Mouse (Mus musculus) midbrain, embryonic 14.5 days (tissue): ENCODE data around the gene Mindy2. TPM values are rescaled to one million over a fixed set of nuclear protein-coding genes. Genes with fewer than 3 reads are reported as not detected.

ENCODE experiments used
- ATAC-seq: fragments of 200-750 bp; cut with Nextera tagmentation; 2 replicates; pipeline ENCODE4 v1.8.0; 2017; ENCODE audit warnings: moderate number of reproducible peaks, moderate library complexity; ENCODE audit not compliant: low FRiP score, low TSS enrichment
- DNase-seq: peaks from one replicate; pipeline ENCODE4 v3.0.0-alpha.2; 2015
- H3K27ac ChIP-seq: fragments of 300-500 bp; sonication (generic); replicated peaks from 2 replicates; pipeline ENCODE4 v1.5.1; 2014; ENCODE audit warnings: mild to moderate bottlenecking, low read depth, low read length, moderate library complexity
- H3K27me3 ChIP-seq: fragments of 300-500 bp; sonication (generic); 2 replicates; pipeline ENCODE4 v1.6.1; 2014; ENCODE audit warnings: low read length, control low read depth, mixed read lengths; ENCODE audit not compliant: control insufficient read depth, insufficient read depth
- H3K36me3 ChIP-seq: fragments of 300-500 bp; sonication (generic); 2 replicates; pipeline ENCODE4 v1.6.1; 2014; ENCODE audit warnings: low read length, control low read depth; ENCODE audit not compliant: control insufficient read depth, insufficient read depth
- H3K4me1 ChIP-seq: fragments of 300-500 bp; sonication (generic); 2 replicates; pipeline ENCODE4 v1.6.1; 2014; ENCODE audit warnings: mild to moderate bottlenecking, antibody characterized with exemption, low read length, control low read depth; ENCODE audit not compliant: control insufficient read depth, insufficient read depth
- H3K4me2 ChIP-seq: fragments of 300-500 bp; sonication (generic); 2 replicates; pipeline ENCODE4 v1.6.1; 2014; ENCODE audit warnings: mild to moderate bottlenecking, low read length, moderate library complexity
- H3K4me3 ChIP-seq: fragments of 300-500 bp; sonication (generic); replicated peaks from 2 replicates; pipeline ENCODE4 v1.5.1; 2014; ENCODE audit warnings: low read depth, low read length
- H3K9ac ChIP-seq: fragments of 300-500 bp; sonication (generic); replicated peaks from 2 replicates; pipeline ENCODE4 v1.6.1; 2014; ENCODE audit warnings: mild to moderate bottlenecking, low read length, moderate library complexity
- H3K9me3 ChIP-seq: fragments of 300-500 bp; sonication (generic); 2 replicates; pipeline ENCODE4 v1.6.1; 2016; ENCODE audit warnings: low read length, control low read depth, mixed read lengths; ENCODE audit not compliant: control insufficient read depth
- WGBS: fragments of 180-500 bp; shearing (Covaris S2); extraction: QIAGEN DNeasy Blood & Tissue Kit; methylation state at CpG from one replicate; pipeline ENCODE4 v1.1.7; 2014; 5-methylcytosine and 5-hydroxymethylcytosine counted together
- polyA plus RNA-seq: library from polyadenylated mRNA; unstranded; fragments of >200 nt; fragmentation: Nextera tagmentation; extraction: Ambion mirVana; gene quantifications from 2 replicates; pipeline ENCODE4 v1.2.1, GENCODE M21; 2014

Mindy2 gene
- polyA plus RNA-seq, 1 experiment from 2014 or later, result 23.0 TPM

DNA sequence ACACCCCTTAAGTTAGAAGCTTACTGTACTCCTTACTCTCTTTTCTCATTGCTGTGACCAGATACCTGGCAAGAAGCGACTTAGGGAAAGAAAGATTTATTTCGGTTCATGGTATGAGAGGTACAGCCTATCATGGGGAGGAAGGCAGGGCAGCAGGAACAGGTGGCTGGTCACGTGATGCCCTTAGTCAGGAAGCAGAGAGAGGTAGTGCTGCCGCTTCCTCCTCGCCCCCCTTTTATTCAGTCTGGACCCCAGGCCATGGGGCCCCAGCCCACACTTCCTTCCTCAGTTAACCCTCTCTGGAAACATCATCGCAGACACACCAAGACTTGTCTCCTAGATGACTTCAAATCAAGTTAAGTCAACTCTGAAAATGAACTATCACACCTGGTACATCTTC is 14.3 kb upstream of the Mindy2 start:
- Histone ChIP-seq H3K4me2 (no peak overlapping the region), H3K4me3 (no peak overlapping the region), H3K36me3 (no peaks in the 10 kb centered on the region), H3K9me3 (no peaks in the 10 kb centered on the region), H3K27me3 (no peaks in the 10 kb centered on the region), H3K27ac (no peak overlapping the region), H3K9ac (no peak overlapping the region), H3K4me1 (no peaks in the 10 kb centered on the region)
- 84% methylated on average over 6 of the region's 6 CpGs for WGBS
- DNase-seq, result no peak
- no peak for ATAC-seq

DNA sequence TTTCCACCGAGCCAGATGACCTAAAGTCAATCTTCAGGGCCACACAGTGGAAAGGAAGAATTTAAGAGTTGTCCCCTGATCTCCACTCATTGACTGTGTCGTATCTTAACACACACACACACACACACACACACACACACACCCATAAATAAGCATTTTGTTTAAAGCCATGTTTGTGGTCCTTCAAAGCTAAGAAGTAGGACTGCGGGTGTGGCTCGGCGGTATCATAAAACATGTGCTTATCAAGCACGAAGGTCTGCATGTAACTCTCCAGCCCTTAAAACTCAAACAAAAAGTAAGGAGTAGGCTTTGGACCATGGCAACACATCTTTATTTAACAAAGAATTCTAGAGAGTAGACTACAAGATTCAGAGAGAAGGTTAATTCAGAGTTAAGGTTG is 13.4 kb upstream of the Mindy2 start:
- Histone ChIP-seq H3K9ac (no peak overlapping the region), H3K27ac (no peak overlapping the region), H3K27me3 (no peaks in the 10 kb centered on the region), H3K36me3 (no peaks in the 10 kb centered on the region), H3K9me3 (no peaks in the 10 kb centered on the region), H3K4me3 (no peak overlapping the region), H3K4me1 (no peaks in the 10 kb centered on the region), H3K4me2 (no peak overlapping the region)
- WGBS, result 95% methylated on average over 6 of the region's 6 CpGs
- no peak for DNase-seq
- no peak for ATAC-seq

DNA sequence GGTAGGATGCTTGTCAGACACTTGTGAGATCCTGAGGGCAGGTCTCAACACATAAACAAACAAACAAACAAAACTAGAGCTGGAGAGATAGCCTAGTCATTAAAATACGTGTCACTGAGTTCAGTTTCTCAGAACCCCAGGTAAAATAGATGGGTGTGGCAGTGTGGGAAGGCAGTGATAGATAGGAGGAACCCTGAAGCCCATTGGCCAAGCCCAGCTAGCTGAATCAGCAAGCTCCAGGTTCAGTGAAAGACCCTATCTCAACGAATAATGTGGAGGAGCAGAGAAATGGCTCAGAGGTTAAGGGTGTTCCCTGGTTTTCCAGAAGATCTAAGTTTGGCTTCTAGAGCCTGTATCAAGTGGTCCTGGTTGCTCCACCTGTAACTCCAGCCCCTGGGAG is 12.2 kb upstream of the Mindy2 start:
- ATAC-seq, result no peak
- no peak for DNase-seq
- no peak overlapping the region for H3K9ac ChIP-seq

DNA sequence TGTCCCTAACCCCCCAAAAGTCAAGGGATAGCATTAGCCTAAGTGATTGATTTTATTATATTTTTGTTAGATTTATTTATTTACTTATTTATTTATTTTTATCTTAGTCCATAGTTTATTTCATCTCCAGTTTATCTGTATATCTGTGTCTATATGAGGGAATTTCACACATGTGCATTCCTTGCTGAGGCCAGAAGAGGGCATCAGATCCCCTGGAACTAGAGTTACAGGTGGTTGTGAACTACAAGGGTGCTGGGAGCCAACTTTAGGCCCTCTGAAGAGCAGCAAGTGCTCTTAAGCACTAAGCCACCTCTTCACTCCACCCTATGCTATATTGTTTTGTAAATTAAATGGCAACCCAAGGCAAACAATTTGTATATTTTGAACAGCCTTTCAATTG is 11.1 kb upstream of the Mindy2 start:
- Histone ChIP-seq H3K27ac (no peak overlapping the region), H3K4me2 (no peak overlapping the region), H3K9ac (no peak overlapping the region), H3K36me3 (no peaks in the 10 kb centered on the region), H3K27me3 (no peaks in the 10 kb centered on the region), H3K4me3 (no peak overlapping the region), H3K9me3 (no peaks in the 10 kb centered on the region), H3K4me1 (no peaks in the 10 kb centered on the region)
- DNase-seq (no peak), ATAC-seq (no peak)

More for the DNA sequence above, 12.2 kb upstream of the Mindy2 start:
- WGBS, result 68% methylated on average over 2 of the region's 2 CpGs
- Histone ChIP-seq H3K36me3 (no peaks in the 10 kb centered on the region), H3K27me3 (no peaks in the 10 kb centered on the region), H3K27ac (no peak overlapping the region), H3K4me3 (no peak overlapping the region), H3K9me3 (no peaks in the 10 kb centered on the region), H3K4me1 (no peaks in the 10 kb centered on the region), H3K4me2 (no peak overlapping the region)

DNA sequence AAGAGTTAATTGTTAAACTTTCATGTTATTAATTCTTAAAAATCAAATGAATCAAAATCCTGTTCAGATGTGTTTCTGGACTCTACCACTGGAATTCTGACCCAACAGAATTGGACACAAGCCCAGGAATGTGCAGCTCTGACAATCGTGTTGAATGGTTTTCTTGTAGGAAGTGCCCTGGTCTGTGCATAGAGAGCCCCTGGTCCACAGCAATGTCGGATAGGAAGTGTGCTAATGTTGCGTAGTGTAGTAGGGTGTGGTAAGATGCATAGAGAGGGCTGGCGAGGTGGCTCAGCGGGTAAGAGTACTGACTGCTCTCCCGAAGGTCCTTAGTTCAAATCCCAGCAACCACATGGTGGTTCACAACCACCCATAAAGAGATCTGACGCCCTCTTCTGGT is 9.8 kb upstream of the Mindy2 start:
- H3K4me3 ChIP-seq, result no peak overlapping the region
- no peak overlapping the region for H3K27ac ChIP-seq
- 69% methylated on average over 7 of the region's 7 CpGs for WGBS

DNA sequence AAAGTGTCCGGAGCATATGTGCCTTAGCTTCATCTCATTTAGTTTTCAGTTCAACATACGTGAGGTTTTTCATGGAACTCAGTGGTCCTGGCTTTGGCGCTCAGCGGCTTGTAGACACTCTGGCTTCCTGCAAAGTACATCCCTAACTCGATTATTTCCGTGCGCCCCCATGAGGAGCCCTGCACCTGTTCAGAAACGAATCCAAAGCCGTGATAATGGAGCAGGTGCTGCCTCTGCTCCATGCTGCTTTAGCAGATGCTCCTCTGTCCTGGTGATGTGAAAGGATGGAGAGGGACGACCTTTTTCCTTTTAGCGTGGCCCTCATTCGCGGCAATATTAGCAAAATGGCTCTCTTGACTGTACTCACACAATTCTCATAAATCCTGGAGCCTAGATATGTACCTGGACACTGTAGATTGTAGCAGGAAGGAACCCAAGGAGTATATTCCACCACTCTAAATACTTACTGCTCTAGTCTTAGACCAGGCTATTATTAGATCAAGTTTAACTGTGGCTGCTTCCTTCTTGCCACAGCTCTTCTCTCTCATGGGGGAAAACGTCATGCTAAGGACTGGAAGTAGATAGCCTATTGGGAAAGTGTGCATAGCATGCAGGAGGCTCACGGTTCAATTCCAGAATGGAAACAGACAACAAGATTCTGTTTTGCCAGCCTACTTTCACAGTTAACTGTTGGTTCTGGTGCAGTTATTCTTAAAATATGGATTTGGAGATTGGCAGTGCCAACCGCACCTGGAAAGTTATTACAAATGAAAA is 8.6 kb upstream of the Mindy2 start:
- no peaks in the 10 kb centered on the region for H3K4me1 ChIP-seq
- ATAC-seq (no peak), DNase-seq (no peak)
- H3K27me3 ChIP-seq, result no peaks in the 10 kb centered on the region
- H3K9me3 ChIP-seq, result no peaks in the 10 kb centered on the region
- no peak overlapping the region for H3K4me2 ChIP-seq
- H3K27ac ChIP-seq, result no peak overlapping the region
- WGBS, result 74% methylated on average over 16 of the region's 16 CpGs
- H3K36me3 ChIP-seq, result no peaks in the 10 kb centered on the region
- no peak overlapping the region for H3K4me3 ChIP-seq
- H3K9ac ChIP-seq, result no peak overlapping the region

More for the DNA sequence above, 9.8 kb upstream of the Mindy2 start:
- Histone ChIP-seq H3K9me3 (no peaks in the 10 kb centered on the region), H3K4me1 (no peaks in the 10 kb centered on the region), H3K36me3 (no peaks in the 10 kb centered on the region), H3K9ac (no peak overlapping the region), H3K4me2 (no peak overlapping the region), H3K27me3 (no peaks in the 10 kb centered on the region)
- ATAC-seq (no peak), DNase-seq (no peak)

DNA sequence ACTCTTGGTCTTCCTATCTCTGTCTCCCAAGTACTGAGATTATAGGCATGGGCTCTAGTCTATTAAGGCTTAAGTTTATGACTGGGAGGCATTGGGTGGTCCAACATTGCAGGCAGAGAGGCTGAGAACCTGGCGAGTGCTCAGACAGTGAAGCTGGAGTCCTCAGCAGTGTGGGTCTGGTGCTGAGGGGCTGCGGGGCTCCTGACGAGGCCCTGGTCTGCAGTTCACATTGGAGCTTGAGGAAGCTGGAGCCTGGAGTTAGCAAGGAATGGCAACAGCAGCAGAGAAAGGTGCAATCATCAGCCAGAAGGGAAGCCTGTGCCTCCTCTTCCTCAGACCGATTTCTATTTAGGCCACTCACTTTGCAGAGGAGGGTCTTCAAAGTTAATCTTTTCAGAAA is 7.9 kb upstream of the Mindy2 start:
- H3K4me1 ChIP-seq, result no peaks in the 10 kb centered on the region
- no peak overlapping the region for H3K4me3 ChIP-seq
- no peak overlapping the region for H3K27ac ChIP-seq
- no peak for DNase-seq
- H3K36me3 ChIP-seq, result no peaks in the 10 kb centered on the region
- no peak overlapping the region for H3K9ac ChIP-seq
- 81% methylated on average over 4 of the region's 4 CpGs for WGBS
- no peaks in the 10 kb centered on the region for H3K9me3 ChIP-seq
- ATAC-seq, result no peak
- no peaks in the 10 kb centered on the region for H3K27me3 ChIP-seq
- H3K4me2 ChIP-seq, result no peak overlapping the region

DNA sequence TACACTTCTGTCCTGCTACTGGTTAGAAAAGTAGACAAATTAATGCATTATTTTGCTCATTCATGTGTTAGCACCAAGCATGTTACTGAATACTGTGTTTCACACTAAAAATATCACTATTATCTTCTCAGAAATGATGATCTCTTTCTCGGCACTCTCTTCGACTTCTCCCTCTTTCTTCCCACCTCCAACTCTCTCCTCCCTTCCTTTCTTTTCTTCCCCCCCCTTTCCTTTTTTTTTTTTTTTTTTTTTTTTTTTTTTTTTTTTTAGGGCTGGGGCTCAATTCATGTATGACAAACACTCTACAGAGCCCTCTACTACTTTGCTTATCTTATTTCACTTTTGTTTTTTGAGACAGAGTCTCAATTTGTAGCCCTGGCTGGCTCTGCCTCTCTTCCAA is 1.3 kb upstream of the Mindy2 start:
- no peaks in the 10 kb centered on the region for H3K27me3 ChIP-seq
- H3K9ac ChIP-seq, result no peak overlapping the region
- WGBS, result 78% methylated on average over 2 of the region's 2 CpGs
- no peaks in the 10 kb centered on the region for H3K36me3 ChIP-seq
- no peak overlapping the region for H3K4me2 ChIP-seq
- no peaks in the 10 kb centered on the region for H3K9me3 ChIP-seq
- no peak overlapping the region for H3K27ac ChIP-seq
- H3K4me3 ChIP-seq, result no peak overlapping the region
- peaks cover 24% of the 10 kb centered on the region for H3K4me1 ChIP-seq
- ATAC-seq, result no peak
- no peak for DNase-seq
